Mouse (Mus musculus): ENCODE measurements around the gene D5Ertd579e. TPM values are rescaled to one million over a fixed set of nuclear protein-coding genes. Genes with fewer than 3 reads are reported as not detected.

The D5Ertd579e gene
- polyA plus RNA-seq, 1 experiment from 2014 or later = 16.7 TPM

DNA sequence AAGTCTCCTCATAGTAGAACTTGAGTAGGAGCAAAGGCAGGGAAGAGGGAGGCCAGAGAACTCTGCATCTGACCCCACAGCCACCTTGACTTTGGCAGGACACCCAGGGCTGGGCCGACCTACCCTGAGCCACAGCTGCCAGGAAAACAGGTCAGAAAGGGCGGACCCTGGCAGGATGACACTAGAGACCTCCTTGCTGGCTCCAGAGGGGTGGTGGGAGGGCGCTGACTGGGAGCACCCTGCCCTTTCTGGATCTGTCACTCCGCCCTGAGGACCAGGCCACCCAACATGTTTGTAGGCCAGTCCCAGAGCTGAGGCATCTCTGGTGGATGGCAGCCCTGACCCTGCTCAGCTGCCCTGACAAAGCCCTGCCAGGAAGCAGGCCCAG lies 33.3 kb upstream of the D5Ertd579e start:
- Histone ChIP-seq H3K4me2 (no peak overlapping the region), H3K27ac (no peak overlapping the region), H3K9me3 (no peaks in the 10 kb centered on the region), H3K36me3 (no peaks in the 10 kb centered on the region), H3K9ac (no peak overlapping the region), H3K27me3 (peaks cover 51% of the 10 kb centered on the region), H3K4me3 (no peak overlapping the region), H3K4me1 (no peaks in the 10 kb centered on the region)
- no peak for ATAC-seq (ENCODE audit: borderline replicate concordance, extremely low read depth, low FRiP score, low TSS enrichment)
- WGBS = 64% methylated on average over 4 of the region's 4 CpGs

DNA sequence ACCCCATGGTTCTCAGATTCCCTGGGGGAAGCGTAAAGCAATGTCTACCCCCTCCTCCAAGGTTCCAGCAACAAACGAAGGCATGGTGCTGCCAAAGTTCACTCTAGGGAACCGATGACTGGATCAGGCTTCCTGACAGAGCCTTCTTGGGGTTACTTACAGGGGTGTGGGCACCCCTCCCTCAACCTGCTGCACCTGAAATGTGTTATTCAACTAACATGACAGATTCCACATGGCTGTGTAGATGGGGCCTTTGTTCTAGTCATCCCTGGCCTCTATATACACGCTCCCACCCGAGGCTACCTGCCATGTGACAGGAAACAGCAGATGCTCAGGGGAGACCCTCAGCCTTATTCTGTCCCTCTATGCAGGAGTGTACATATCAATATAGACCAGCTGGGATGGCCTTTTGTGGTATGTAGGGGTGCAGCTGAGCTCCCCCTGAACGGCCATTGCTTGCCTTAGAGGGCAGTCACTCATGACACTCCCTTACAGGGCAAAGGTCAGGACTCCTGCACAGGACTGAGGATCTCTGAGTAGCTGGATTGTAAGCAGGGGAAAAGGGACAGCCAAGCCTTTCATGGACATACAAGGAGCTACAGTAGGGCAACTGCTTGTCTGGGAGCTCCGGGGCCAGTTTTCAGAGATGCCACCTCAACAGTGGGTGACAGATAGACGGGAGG lies 32.7 kb upstream of the D5Ertd579e start:
- Histone ChIP-seq H3K36me3 (no peaks in the 10 kb centered on the region), H3K9ac (no peak overlapping the region), H3K4me1 (no peaks in the 10 kb centered on the region), H3K9me3 (no peaks in the 10 kb centered on the region), H3K27me3 (peaks cover 55% of the 10 kb centered on the region), H3K4me2 (no peak overlapping the region), H3K4me3 (no peak overlapping the region), H3K27ac (no peak overlapping the region)
- WGBS = 71% methylated on average over 8 of the region's 8 CpGs
- ATAC-seq (ENCODE audit: borderline replicate concordance, extremely low read depth, low FRiP score, low TSS enrichment) = no peak; the same call in 1 of the 2 replicates

DNA sequence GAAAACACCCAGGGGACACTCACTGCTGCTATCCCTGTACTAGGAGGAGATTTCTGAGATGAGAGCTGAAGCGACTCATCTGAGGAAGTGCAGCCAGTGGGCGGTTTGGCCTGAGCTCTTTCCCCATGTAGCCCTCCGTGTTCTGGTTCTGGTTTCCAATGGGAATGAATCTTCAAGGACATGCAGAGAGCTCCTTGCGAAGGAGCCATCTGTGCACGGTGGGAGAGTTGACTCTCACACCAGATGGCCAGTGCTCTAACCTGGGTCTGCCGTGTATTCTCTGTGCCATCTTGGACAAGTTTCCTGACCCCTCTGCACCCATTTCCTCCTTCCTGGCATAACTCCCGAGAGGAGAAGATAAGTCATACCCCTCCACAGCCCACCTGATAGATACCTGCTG lies 32.0 kb upstream of the D5Ertd579e start:
- Histone ChIP-seq H3K27ac (no peak overlapping the region), H3K4me3 (no peak overlapping the region), H3K27me3 (peaks cover 55% of the 10 kb centered on the region), H3K36me3 (no peaks in the 10 kb centered on the region), H3K9ac (no peak overlapping the region), H3K4me1 (no peaks in the 10 kb centered on the region), H3K4me2 (no peak overlapping the region), H3K9me3 (no peaks in the 10 kb centered on the region)
- ATAC-seq (ENCODE audit: borderline replicate concordance, extremely low read depth, low FRiP score, low TSS enrichment) = no peak
- 76% methylated on average over 7 of the region's 7 CpGs for WGBS

DNA sequence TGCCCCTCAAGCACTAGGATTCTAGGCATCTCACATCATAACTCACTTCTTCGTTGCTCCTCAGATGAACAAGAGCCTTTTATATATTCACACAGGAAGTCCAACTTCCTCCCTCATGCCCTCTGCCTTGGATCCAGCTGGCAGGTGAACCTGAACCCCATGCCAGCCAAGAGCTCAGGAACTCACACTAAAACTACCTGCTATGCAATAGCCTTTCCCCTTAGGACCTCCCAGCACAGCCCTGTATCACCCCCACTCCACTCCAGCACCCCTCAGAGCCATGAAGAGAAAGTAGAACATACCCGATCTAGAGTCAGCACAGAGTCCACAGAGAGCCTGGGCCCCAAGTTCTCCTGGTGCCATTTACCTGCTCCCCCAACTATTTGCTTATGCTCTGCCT lies 31.3 kb upstream of the D5Ertd579e start:
- Histone ChIP-seq H3K4me3 (no peak overlapping the region), H3K36me3 (no peaks in the 10 kb centered on the region), H3K9me3 (no peaks in the 10 kb centered on the region), H3K27me3 (peaks cover 54% of the 10 kb centered on the region), H3K27ac (no peak overlapping the region), H3K4me2 (no peak overlapping the region), H3K9ac (no peak overlapping the region), H3K4me1 (no peaks in the 10 kb centered on the region)
- ATAC-seq (ENCODE audit: borderline replicate concordance, extremely low read depth, low FRiP score, low TSS enrichment) = 0 out of 2 replicates have a peak, but pooled peaks have one; percentile 27
- WGBS = 45% methylated on average over 2 of the region's 2 CpGs

DNA sequence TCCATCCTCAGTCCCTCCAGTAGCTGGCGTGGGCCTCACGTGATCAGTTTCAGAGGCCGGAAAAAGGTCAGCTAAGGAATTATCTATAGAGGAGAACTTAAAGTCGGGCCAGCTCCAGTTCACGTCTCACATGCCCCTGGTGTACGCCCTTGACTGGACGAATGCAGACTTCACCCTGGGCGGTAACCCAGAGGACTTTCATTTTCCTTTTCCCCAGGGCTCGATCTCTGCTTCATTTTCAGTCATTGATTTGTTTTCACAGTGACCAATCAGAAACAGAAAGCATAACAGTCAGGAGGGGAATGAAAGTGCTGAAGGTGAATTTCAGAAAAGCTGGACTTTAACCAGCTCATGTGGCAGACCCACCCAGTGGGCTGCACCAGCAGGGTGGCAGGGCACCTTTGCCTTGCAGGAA lies 30.6 kb upstream of the D5Ertd579e start:
- Histone ChIP-seq H3K4me2 (no peak overlapping the region), H3K9me3 (no peaks in the 10 kb centered on the region), H3K36me3 (no peaks in the 10 kb centered on the region), H3K27me3 (peaks cover 56% of the 10 kb centered on the region), H3K4me3 (no peak overlapping the region), H3K4me1 (no peaks in the 10 kb centered on the region), H3K27ac (no peak overlapping the region), H3K9ac (no peak overlapping the region)
- ATAC-seq (ENCODE audit: borderline replicate concordance, extremely low read depth, low FRiP score, low TSS enrichment) = no peak
- 48% methylated on average over 9 of the region's 9 CpGs for WGBS

DNA sequence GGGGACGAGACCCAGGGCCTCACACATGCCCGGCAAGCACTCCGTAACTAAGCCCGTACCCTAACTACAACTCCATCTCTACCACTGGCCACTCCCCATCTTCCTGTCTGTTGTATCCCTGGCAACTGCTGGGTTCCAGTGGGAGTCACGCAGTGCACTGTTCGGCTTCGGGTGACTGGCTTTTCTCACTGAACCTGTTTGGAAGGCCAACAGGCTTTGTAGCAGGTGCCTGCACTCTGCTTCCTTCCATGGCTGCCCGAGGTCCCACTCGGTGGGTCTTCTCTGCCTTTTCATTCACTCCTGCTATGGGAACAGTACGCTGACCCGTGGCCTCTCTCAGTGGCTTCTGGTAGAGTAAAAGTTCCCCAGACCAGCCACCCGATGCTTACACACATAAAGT lies 30.0 kb upstream of the D5Ertd579e start:
- Histone ChIP-seq H3K4me2 (no peak overlapping the region), H3K27me3 (peaks cover 57% of the 10 kb centered on the region), H3K4me3 (no peak overlapping the region), H3K9me3 (no peaks in the 10 kb centered on the region), H3K9ac (no peak overlapping the region), H3K36me3 (no peaks in the 10 kb centered on the region), H3K27ac (no peak overlapping the region), H3K4me1 (no peaks in the 10 kb centered on the region)
- no peak for ATAC-seq (ENCODE audit: borderline replicate concordance, extremely low read depth, low FRiP score, low TSS enrichment)
- WGBS = 36% methylated on average over 12 of the region's 12 CpGs

DNA sequence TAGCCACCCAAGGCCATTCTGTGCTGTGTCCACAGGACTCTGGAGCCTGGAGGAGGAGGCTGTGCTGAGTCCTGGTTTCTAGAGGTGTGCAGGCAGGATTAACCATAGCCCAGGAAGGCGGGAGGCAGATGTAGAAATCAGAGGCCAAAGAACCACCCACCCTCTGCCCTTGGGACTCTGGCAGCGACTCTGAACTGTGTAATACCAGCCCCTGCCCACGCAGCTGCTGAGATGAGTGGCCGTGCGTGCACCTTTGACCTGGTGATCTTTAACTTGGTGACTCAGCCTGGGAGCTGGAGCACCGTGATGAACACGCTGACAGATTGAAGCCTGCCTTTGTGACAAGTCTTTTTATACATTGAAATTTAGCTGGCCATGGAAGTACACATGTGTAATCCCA lies 28.4 kb upstream of the D5Ertd579e start:
- Histone ChIP-seq H3K4me2 (no peak overlapping the region), H3K27ac (no peak overlapping the region), H3K36me3 (no peaks in the 10 kb centered on the region), H3K4me3 (no peak overlapping the region), H3K9me3 (no peaks in the 10 kb centered on the region), H3K9ac (no peak overlapping the region), H3K27me3 (peaks cover 68% of the 10 kb centered on the region), H3K4me1 (no peaks in the 10 kb centered on the region)
- no peak for ATAC-seq (ENCODE audit: borderline replicate concordance, extremely low read depth, low FRiP score, low TSS enrichment)
- 50% methylated on average over 7 of the region's 7 CpGs for WGBS

DNA sequence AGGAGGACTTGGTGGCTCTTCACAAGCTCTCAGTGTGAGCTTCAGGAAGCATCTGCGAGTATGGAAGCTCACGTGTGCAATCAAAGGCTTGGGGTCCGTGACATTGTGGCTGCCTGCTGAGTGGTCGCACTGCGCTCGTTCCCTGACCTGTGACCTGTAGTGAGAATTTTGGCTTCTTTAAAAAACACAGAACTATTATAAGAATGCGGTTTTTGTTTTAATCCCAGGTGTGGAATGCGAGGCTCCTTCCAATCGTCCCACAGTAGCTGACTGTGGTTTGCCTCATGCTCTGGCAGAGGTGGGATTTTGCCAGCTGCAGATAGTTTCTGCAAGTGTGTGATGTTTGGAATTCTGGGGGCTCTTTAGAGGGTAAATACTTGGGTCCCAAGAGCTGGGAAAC lies 27.5 kb upstream of the D5Ertd579e start:
- Histone ChIP-seq H3K36me3 (no peaks in the 10 kb centered on the region), H3K9me3 (no peaks in the 10 kb centered on the region), H3K27me3 (peaks cover 68% of the 10 kb centered on the region), H3K9ac (no peak overlapping the region), H3K4me3 (no peak overlapping the region), H3K4me1 (no peaks in the 10 kb centered on the region), H3K27ac (no peak overlapping the region), H3K4me2 (no peak overlapping the region)
- WGBS = 70% methylated on average over 9 of the region's 9 CpGs
- ATAC-seq (ENCODE audit: borderline replicate concordance, extremely low read depth, low FRiP score, low TSS enrichment) = no peak

DNA sequence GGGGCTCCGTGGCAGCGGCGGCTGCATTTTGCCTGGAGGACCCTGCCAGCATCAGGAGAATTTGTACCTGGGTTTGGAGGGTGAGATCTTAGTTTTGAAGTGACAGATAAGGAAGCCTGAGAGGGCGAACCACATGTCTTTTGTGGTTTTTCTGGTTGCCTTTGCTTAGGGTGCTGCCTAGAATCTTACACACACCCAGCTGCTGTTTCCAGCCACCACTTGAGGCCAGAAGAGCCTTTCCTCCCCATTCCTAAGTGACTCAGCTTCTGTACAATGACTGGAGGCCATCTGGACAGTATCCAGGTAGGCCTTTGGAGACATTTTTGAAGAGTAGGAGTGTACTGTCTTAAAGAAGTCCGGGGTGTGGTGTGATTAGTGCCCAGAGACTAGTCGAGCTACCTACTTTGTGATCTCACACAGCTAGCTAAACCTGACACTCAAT lies 26.6 kb upstream of the D5Ertd579e start:
- WGBS = 50% methylated on average over 6 of the region's 6 CpGs
- no peak overlapping the region for H3K4me3 ChIP-seq
- ATAC-seq (ENCODE audit: borderline replicate concordance, extremely low read depth, low FRiP score, low TSS enrichment) = no peak
- peaks cover 68% of the 10 kb centered on the region for H3K27me3 ChIP-seq
- no peak overlapping the region for H3K4me2 ChIP-seq
- no peaks in the 10 kb centered on the region for H3K36me3 ChIP-seq
- no peaks in the 10 kb centered on the region for H3K4me1 ChIP-seq
- no peaks in the 10 kb centered on the region for H3K9me3 ChIP-seq
- H3K9ac ChIP-seq = no peak overlapping the region
- no peak overlapping the region for H3K27ac ChIP-seq

DNA sequence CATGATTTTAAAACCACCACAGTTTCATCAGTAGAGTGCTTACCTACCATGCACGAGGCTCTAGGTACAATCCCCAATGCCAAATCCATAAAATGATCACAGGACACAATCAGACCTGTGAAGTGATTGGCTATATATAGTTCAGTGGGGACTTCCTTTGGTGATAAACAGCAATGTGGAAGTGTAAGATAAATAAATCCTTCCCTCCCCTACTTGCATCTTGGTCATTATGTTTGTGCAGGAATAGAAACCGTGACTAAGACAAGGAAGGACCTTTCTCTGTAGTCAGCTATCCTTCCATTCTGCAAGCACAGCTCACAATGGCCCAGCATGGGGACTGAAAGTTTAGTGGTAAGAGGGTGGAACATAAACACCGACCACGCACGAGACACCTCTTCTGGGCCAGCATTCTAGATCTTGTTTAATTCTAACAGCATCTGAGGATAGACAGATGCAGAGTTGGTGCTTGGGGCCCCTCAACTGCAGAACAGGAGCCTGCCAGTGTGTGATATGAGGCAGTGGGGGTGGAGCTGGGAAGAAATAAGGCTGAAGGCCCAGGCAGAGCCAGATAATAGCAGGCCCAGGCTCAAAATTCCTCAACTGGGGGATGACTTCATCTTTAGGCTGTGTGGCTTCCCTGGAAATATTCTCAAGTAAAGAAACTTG lies 25.0 kb upstream of the D5Ertd579e start:
- Histone ChIP-seq H3K4me1 (no peaks in the 10 kb centered on the region), H3K27ac (no peak overlapping the region), H3K4me2 (no peak overlapping the region), H3K9me3 (no peaks in the 10 kb centered on the region), H3K36me3 (no peaks in the 10 kb centered on the region), H3K9ac (no peak overlapping the region), H3K4me3 (no peak overlapping the region), H3K27me3 (peaks cover 68% of the 10 kb centered on the region)
- WGBS = 55% methylated on average over 5 of the region's 5 CpGs
- no peak for ATAC-seq (ENCODE audit: borderline replicate concordance, extremely low read depth, low FRiP score, low TSS enrichment)

DNA sequence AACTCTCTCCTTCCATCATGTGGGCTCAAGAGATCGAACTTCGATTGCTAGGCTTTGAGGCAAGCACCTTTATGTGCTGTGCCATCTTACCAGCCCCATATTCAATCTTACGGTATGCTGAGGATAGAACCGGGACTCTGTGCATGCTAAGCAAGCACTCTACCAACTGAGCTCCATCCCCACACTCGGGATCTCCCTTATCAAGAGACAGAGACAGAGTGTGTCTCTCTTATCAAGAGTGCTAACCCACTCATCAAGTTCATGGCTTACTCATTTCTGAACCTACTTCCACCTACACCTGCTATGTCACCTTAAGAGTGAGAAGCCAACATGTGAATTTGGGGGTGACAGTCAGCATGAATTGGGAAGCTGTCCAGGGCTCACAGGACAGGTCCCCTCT lies 24.4 kb upstream of the D5Ertd579e start:
- H3K36me3 ChIP-seq = no peaks in the 10 kb centered on the region
- no peak overlapping the region for H3K4me2 ChIP-seq
- no peaks in the 10 kb centered on the region for H3K4me1 ChIP-seq
- no peaks in the 10 kb centered on the region for H3K9me3 ChIP-seq
- WGBS = 85% methylated on average over 5 of the region's 5 CpGs
- H3K27ac ChIP-seq = no peak overlapping the region
- no peak overlapping the region for H3K9ac ChIP-seq
- H3K4me3 ChIP-seq = no peak overlapping the region
- peaks cover 73% of the 10 kb centered on the region for H3K27me3 ChIP-seq
- ATAC-seq (ENCODE audit: borderline replicate concordance, extremely low read depth, low FRiP score, low TSS enrichment) = no peak

DNA sequence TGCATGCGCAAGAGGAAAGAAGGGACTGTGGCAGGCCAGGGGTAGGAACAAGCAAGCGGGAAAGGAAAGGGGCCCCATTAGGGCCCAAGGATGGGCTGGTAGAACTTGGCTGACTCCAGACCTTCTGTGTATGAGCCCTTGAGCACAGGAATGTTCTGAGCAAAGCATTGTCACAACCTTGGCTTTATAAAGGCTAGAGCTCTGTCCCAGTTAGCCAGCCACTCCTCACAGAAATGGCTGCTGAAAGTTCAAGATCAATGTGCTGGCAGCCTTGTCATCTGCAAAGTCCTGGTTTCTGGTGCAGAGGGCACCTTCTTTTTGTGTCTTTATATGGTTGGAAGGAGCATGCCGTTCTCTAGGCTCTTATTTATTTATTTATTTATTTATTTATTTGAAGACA lies 23.8 kb upstream of the D5Ertd579e start:
- Histone ChIP-seq H3K4me3 (no peak overlapping the region), H3K9me3 (no peaks in the 10 kb centered on the region), H3K9ac (no peak overlapping the region), H3K27me3 (peaks cover 79% of the 10 kb centered on the region), H3K4me1 (no peaks in the 10 kb centered on the region), H3K36me3 (no peaks in the 10 kb centered on the region), H3K27ac (no peak overlapping the region), H3K4me2 (no peak overlapping the region)
- no peak for ATAC-seq (ENCODE audit: borderline replicate concordance, extremely low read depth, low FRiP score, low TSS enrichment)
- WGBS = 84% methylated on average over 3 of the region's 3 CpGs

Data from lung, embryonic 15.5 days (tissue).